Mouse (Mus musculus) MEL (cell line): ENCODE measurements around the gene Plscr5. TPM values are rescaled to one million over a fixed set of nuclear protein-coding genes. Genes with fewer than 3 reads are reported as not detected.

ENCODE experiments used
- DNase-seq: peaks from one replicate; pipeline ENCODE4 v3.0.0; 2011; ENCODE audit warnings: low read depth, low spot score
- H3K27ac ChIP-seq: 2 replicates; pipeline ENCODE4 v1.5.1; 2012; ENCODE audit warnings: low read depth, mild to moderate bottlenecking, control low read depth, low read length, moderate library complexity; ENCODE audit not compliant: control insufficient read depth
- H3K27me3 ChIP-seq, 2 experiments: fragments of 150-350 bp in 1 of 2; sonication (generic) in 1 of 2; 2 replicates each; pipeline ENCODE4 v1.6.1; 2012; ENCODE audit warnings: low read length in 2 of 2, mild to moderate bottlenecking in 2 of 2, improper control_type of control experiment in 1 of 2, moderate library complexity in 1 of 2; ENCODE audit not compliant: insufficient read depth in 2 of 2, control insufficient read depth in 1 of 2
- H3K36me3 ChIP-seq, 2 experiments: 2 replicates each; pipeline ENCODE4 v1.6.1; 2012 to 2014; ENCODE audit warnings: low read length in 2 of 2, improper control_type of control experiment in 1 of 2, inconsistent platforms in 1 of 2, mild to moderate bottlenecking in 1 of 2; ENCODE audit not compliant: insufficient read depth in 2 of 2, control insufficient read depth in 1 of 2
- H3K4me1 ChIP-seq, 2 experiments: fragments of 150-350 bp in 1 of 2; sonication (generic) in 1 of 2; 2 replicates each; pipeline ENCODE4 v1.6.1; 2012; ENCODE audit warnings: low read length in 2 of 2, improper control_type of control experiment in 1 of 2, mild to moderate bottlenecking in 1 of 2; ENCODE audit not compliant: insufficient read depth in 2 of 2, control insufficient read depth in 1 of 2
- H3K4me3 ChIP-seq, 2 experiments: fragments of 150-350 bp in 1 of 2; sonication (generic) in 1 of 2; 2 replicates each; pipeline ENCODE4 v1.5.1; 2012; ENCODE audit warnings: low read depth in 2 of 2, low read length in 2 of 2, mild to moderate bottlenecking in 2 of 2, moderate library complexity in 2 of 2, control low read depth in 1 of 2, improper control_type of control experiment in 1 of 2; ENCODE audit not compliant: control insufficient read depth in 1 of 2, insufficient read depth in 1 of 2
- H3K79me2 ChIP-seq: 2 replicates; pipeline ENCODE4 v1.6.1; 2012; ENCODE audit warnings: mild to moderate bottlenecking, low read length, moderate library complexity; ENCODE audit not compliant: control insufficient read depth, poor library complexity, insufficient read depth
- H3K9ac ChIP-seq: 2 replicates; pipeline ENCODE4 v1.6.1; 2012; ENCODE audit warnings: low read depth, mild to moderate bottlenecking, control low read depth, low read length, moderate library complexity; ENCODE audit not compliant: control insufficient read depth, poor library complexity, severe bottlenecking
- H3K9me3 ChIP-seq: fragments of 150-350 bp; sonication (generic); replicated peaks from 2 replicates; pipeline ENCODE4 v1.6.1; 2012; ENCODE audit warnings: mild to moderate bottlenecking, low read length, improper control_type of control experiment, moderate library complexity; ENCODE audit not compliant: insufficient read depth
- BHLHE40 ChIP-seq: IDR thresholded peaks from 2 replicates; pipeline ENCODE4 v1.6.1; 2012; ENCODE audit warnings: low read depth, mild to moderate bottlenecking, inconsistent platforms, low read length, improper control_type of control experiment, borderline replicate concordance
- CHD1 ChIP-seq: IDR thresholded peaks from 2 replicates; pipeline ENCODE4 v1.6.1; 2012; ENCODE audit warnings: low read depth, mild to moderate bottlenecking, inconsistent platforms, low read length, improper control_type of control experiment
- E2F4 ChIP-seq: IDR thresholded peaks from 2 replicates; pipeline ENCODE4 v1.6.1; 2011; ENCODE audit warnings: low read depth, low read length, improper control_type of control experiment, borderline replicate concordance
- EP300 ChIP-seq, 2 experiments: IDR thresholded peaks; 2 replicates each; pipeline ENCODE4 v1.6.1; 2011; ENCODE audit warnings: improper control_type of control experiment in 2 of 2, low read length in 2 of 2, low read depth in 1 of 2, mild to moderate bottlenecking in 1 of 2
- ETS1 ChIP-seq: IDR thresholded peaks from 2 replicates; pipeline ENCODE4 v1.6.1; 2012; ENCODE audit warnings: low read depth, mild to moderate bottlenecking, inconsistent platforms, low read length, improper control_type of control experiment, moderate library complexity
- GABPA ChIP-seq: IDR thresholded peaks from 2 replicates; pipeline ENCODE4 v1.6.1; 2012; ENCODE audit warnings: low read depth, mild to moderate bottlenecking, inconsistent platforms, low read length, improper control_type of control experiment, moderate library complexity
- GATA1 ChIP-seq: IDR thresholded peaks from 2 replicates; pipeline ENCODE4 v1.6.1; 2011; ENCODE audit warnings: low read depth, low read length, improper control_type of control experiment
- HCFC1 ChIP-seq: IDR thresholded peaks from 2 replicates; pipeline ENCODE4 v1.6.1; 2012; ENCODE audit warnings: low read depth, mild to moderate bottlenecking, inconsistent platforms, low read length, improper control_type of control experiment, moderate library complexity
- JUND ChIP-seq: IDR thresholded peaks from 2 replicates; pipeline ENCODE4 v1.6.1; 2011; ENCODE audit warnings: low read depth, mild to moderate bottlenecking, improper control_type of control experiment, low read length
- KAT2A ChIP-seq: conservative IDR thresholded peaks from 2 replicates; pipeline ENCODE4 v1.6.1; 2012; ENCODE audit warnings: low read depth, low read length, improper control_type of control experiment, inconsistent platforms
- MAFK ChIP-seq: IDR thresholded peaks from 2 replicates; pipeline ENCODE4 v1.6.1; 2011; ENCODE audit warnings: low read depth, mild to moderate bottlenecking, low read length, improper control_type of control experiment, borderline replicate concordance
- MAX ChIP-seq: IDR thresholded peaks from 2 replicates; pipeline ENCODE4 v1.6.1; 2011; ENCODE audit warnings: low read length, improper control_type of control experiment
- MAZ ChIP-seq: IDR thresholded peaks from 2 replicates; pipeline ENCODE4 v1.6.1; 2012; ENCODE audit warnings: low read depth, mild to moderate bottlenecking, inconsistent platforms, low read length, improper control_type of control experiment
- MEF2A ChIP-seq: IDR thresholded peaks from 2 replicates; pipeline ENCODE4 v1.6.1; 2014; ENCODE audit warnings: low read depth, mild to moderate bottlenecking, inconsistent platforms, low read length, improper control_type of control experiment; ENCODE audit not compliant: poor library complexity, insufficient replicate concordance, severe bottlenecking; ENCODE audit errors: extremely low read depth
- MYB ChIP-seq: IDR thresholded peaks from 2 replicates; pipeline ENCODE4 v1.6.1; 2011; ENCODE audit warnings: mild to moderate bottlenecking, low read depth, low read length, improper control_type of control experiment
- MYC ChIP-seq: IDR thresholded peaks from 2 replicates; pipeline ENCODE4 v1.6.1; 2011; ENCODE audit warnings: low read depth, mild to moderate bottlenecking, low read length, improper control_type of control experiment, moderate library complexity
- NELFE ChIP-seq: IDR thresholded peaks from 2 replicates; pipeline ENCODE4 v1.6.1; 2011; ENCODE audit warnings: low read depth, low read length, improper control_type of control experiment
- NRF1 ChIP-seq: IDR thresholded peaks from 2 replicates; pipeline ENCODE4 v1.6.1; 2014; ENCODE audit warnings: low read depth, mild to moderate bottlenecking, inconsistent platforms, low read length, improper control_type of control experiment, moderate library complexity; ENCODE audit not compliant: poor library complexity, insufficient read depth, severe bottlenecking
- POLR2A ChIP-seq, 2 experiments: IDR thresholded peaks; 2 replicates each; pipeline ENCODE4 v1.6.1; 2011 to 2012; ENCODE audit warnings: low read length in 2 of 2, mild to moderate bottlenecking in 2 of 2, control low read depth in 1 of 2, improper control_type of control experiment in 1 of 2, low read depth in 1 of 2, moderate library complexity in 1 of 2; ENCODE audit not compliant: control insufficient read depth in 1 of 2, insufficient read depth in 1 of 2, poor library complexity in 1 of 2
- POLR2AphosphoS2 ChIP-seq: IDR thresholded peaks from 2 replicates; pipeline ENCODE4 v1.6.1; 2011; ENCODE audit warnings: low read length, improper control_type of control experiment
- POLR2AphosphoS5 ChIP-seq: IDR thresholded peaks from 2 replicates; pipeline ENCODE4 v1.6.1; 2012; ENCODE audit warnings: low read depth, borderline replicate concordance, mild to moderate bottlenecking, inconsistent platforms, low read length, moderate library complexity, mixed read lengths
- RAD21 ChIP-seq: IDR thresholded peaks from 2 replicates; pipeline ENCODE4 v1.6.1; 2011; ENCODE audit warnings: mild to moderate bottlenecking, low read depth, low read length, improper control_type of control experiment
- RCOR1 ChIP-seq: IDR thresholded peaks from 2 replicates; pipeline ENCODE4 v1.6.1; 2012; ENCODE audit warnings: low read depth, mild to moderate bottlenecking, inconsistent platforms, low read length, improper control_type of control experiment
- SIN3A ChIP-seq: IDR thresholded peaks from 2 replicates; pipeline ENCODE4 v1.6.1; 2012; ENCODE audit warnings: low read length, improper control_type of control experiment, inconsistent platforms
- SMC3 ChIP-seq: IDR thresholded peaks from 2 replicates; pipeline ENCODE4 v1.6.1; 2011; ENCODE audit warnings: low read depth, low read length, improper control_type of control experiment
- TCF12 ChIP-seq: IDR thresholded peaks from 2 replicates; pipeline ENCODE4 v1.6.1; 2014; ENCODE audit warnings: low read depth, mild to moderate bottlenecking, inconsistent platforms, low read length, improper control_type of control experiment, moderate library complexity
- UBTF ChIP-seq: IDR thresholded peaks from 2 replicates; pipeline ENCODE4 v1.6.1; 2012; ENCODE audit warnings: low read depth, mild to moderate bottlenecking, inconsistent platforms, low read length, improper control_type of control experiment, moderate library complexity, borderline replicate concordance; ENCODE audit not compliant: insufficient read depth
- USF1 ChIP-seq: IDR thresholded peaks from 2 replicates; pipeline ENCODE4 v1.6.1; 2014; ENCODE audit warnings: low read depth, mild to moderate bottlenecking, inconsistent platforms, low read length, improper control_type of control experiment, moderate library complexity
- USF2 ChIP-seq, 2 experiments: IDR thresholded peaks; 2 replicates each; pipeline ENCODE4 v1.6.1; 2011 to 2012; ENCODE audit warnings: improper control_type of control experiment in 2 of 2, low read length in 2 of 2, borderline replicate concordance in 1 of 2, inconsistent platforms in 1 of 2, low read depth in 1 of 2, mild to moderate bottlenecking in 1 of 2; ENCODE audit not compliant: insufficient read depth in 1 of 2
- ZC3H11A ChIP-seq: IDR thresholded peaks from 2 replicates; pipeline ENCODE4 v1.6.1; 2012; ENCODE audit warnings: low read depth, mild to moderate bottlenecking, inconsistent platforms, low read length, improper control_type of control experiment
- ZKSCAN1 ChIP-seq: IDR thresholded peaks from 2 replicates; pipeline ENCODE4 v1.6.1; 2012; ENCODE audit warnings: low read depth, mild to moderate bottlenecking, inconsistent platforms, low read length, improper control_type of control experiment, moderate library complexity
- ZMIZ1 ChIP-seq: IDR thresholded peaks from 2 replicates; pipeline ENCODE4 v1.6.1; 2012; ENCODE audit warnings: low read depth, mild to moderate bottlenecking, inconsistent platforms, low read length, improper control_type of control experiment, moderate library complexity
- ZNF384 ChIP-seq: IDR thresholded peaks from 2 replicates; pipeline ENCODE4 v1.6.1; 2012; ENCODE audit warnings: low read depth, mild to moderate bottlenecking, inconsistent platforms, low read length, improper control_type of control experiment
- polyA plus RNA-seq, 2 experiments: library from polyadenylated mRNA; stranded (reverse) in 1 of 2; unstranded in 1 of 2; fragments of >175 nt in 1 of 2; fragments of >200 nt in 1 of 2; gene quantifications; 2 replicates each; pipeline versions ENCODE4 v1.2.1 to v1.2.4; 2012; ENCODE audit warnings: low replicate concordance in 2 of 2, low read depth in 1 of 2; ENCODE audit not compliant: insufficient read length in 2 of 2, insufficient read depth in 1 of 2, missing spikeins in 1 of 2
- total RNA-seq: library from RNA; depleted of rRNA; stranded (reverse); fragments of 300-350 nt; gene quantifications from 2 replicates; pipeline ENCODE4 v1.2.3, GENCODE M21; 2012

Plscr5 gene
- total and polyA plus RNA-seq, 3 experiments, result not detected

- TF ChIP-seq POLR2A (IDR thresholded peaks at IDR 0.05; ENCODE audit: control insufficient read depth in 1 of 2, insufficient read depth in 1 of 2, low read depth in 1 of 2, low read length in 2 of 2, poor library complexity in 1 of 2), result no peak
- no peak for TF ChIP-seq MAX
- no peak for TF ChIP-seq E2F4
- peak; percentile 39; the same call in 1 of the 2 replicates for TF ChIP-seq MYB
- no peak for TF ChIP-seq MEF2A
- TF ChIP-seq NRF1, result no peak
- no peak for TF ChIP-seq POLR2AphosphoS2
- no peak for TF ChIP-seq NELFE
- no peak for TF ChIP-seq MYC
These were observed 18.3 kb downstream of the Plscr5 start (continued) for GRCm38 (mm10) chr9:92211048-92211447.

DNA sequence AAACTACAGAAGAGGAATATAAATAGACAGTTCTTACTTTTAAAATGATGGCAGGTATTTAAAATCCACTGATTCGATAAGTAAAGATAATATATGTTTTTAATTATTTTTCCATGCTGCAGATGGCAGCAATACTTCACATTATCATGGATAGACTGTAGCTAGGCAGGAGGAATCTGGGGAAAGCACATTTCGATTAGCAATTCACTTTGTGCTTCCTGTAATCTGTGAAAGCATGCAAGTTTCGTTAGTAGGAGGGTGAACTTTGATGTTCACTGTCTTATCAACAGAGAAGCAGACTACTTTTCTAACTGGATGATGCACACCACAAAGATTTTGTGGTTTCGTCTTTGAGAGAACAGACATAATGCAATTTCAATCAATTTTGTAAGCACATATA, 24.7 kb downstream of the Plscr5 start:
- Histone ChIP-seq H3K27ac (peak overlapping the region; percentile 24; the same call in 1 of the 2 replicates), H3K36me3 (peaks cover 0 to 37% of the 10 kb centered on the region in 2 experiments; a peak in 2 of 4 replicates), H3K79me2 (no peaks in the 10 kb centered on the region), H3K4me1 (peaks cover 14 to 18% of the 10 kb centered on the region in 2 experiments), H3K4me3 (no peak overlapping the region), H3K9ac (no peak overlapping the region), H3K27me3 (no peaks in the 10 kb centered on the region), H3K9me3 (no peaks in the 10 kb centered on the region)
- DNase-seq, result peak; percentile 75
- TF ChIP-seq GABPA (no peak), RAD21 (peak; percentile 95), NELFE (no peak), E2F4 (no peak), POLR2AphosphoS5 (no peak), ZC3H11A (peak; percentile 92), MAZ (no peak), SMC3 (peak; percentile 92), POLR2A (IDR thresholded peaks at IDR 0.05; ENCODE audit: control insufficient read depth in 1 of 2, insufficient read depth in 1 of 2, low read depth in 1 of 2, low read length in 2 of 2, poor library complexity in 1 of 2) (no peak), GATA1 (peak; percentile 80), NRF1 (no peak), BHLHE40 (peak; percentile 56; the same call in 1 of the 2 replicates), KAT2A (no peak), POLR2AphosphoS2 (no peak), JUND (no peak), UBTF (no peak), HCFC1 (no peak), MAFK (no peak), USF1 (no peak), EP300 (IDR thresholded peaks at IDR 0.05; ENCODE audit: low read depth in 1 of 2, low read length in 2 of 2) (peak; percentile 86 to 91), SIN3A (peak; percentile 44; the same call in 1 of the 2 replicates), RCOR1 (peak; percentile 90; the same call in 1 of the 2 replicates), ZMIZ1 (no peak), USF2 (IDR thresholded peaks at IDR 0.05; ENCODE audit: borderline replicate concordance in 1 of 2, insufficient read depth in 1 of 2, low read depth in 1 of 2, low read length in 2 of 2) (no peak), ZKSCAN1 (no peak), TCF12 (peak; percentile 72), MYB (peak; percentile 63), ZNF384 (no peak), MYC (no peak), CHD1 (no peak), MAX (0 out of 2 replicates have a peak, but pooled peaks have one; percentile 27), ETS1 (no peak)
